Mouse (Mus musculus) limb, embryonic 10.5 days (tissue): ENCODE measurements at regions not wholly inside any gene's neighbourhood (a gene's known extent, or its start where the extent isn't known, plus 50 kb on each side); places are given as distances from the start of the nearest gene placed in this dataset.

Experiments used
- DNase-seq: peaks from one replicate; pipeline ENCODE4 v3.0.0-alpha.2; 2017; ENCODE audit warnings: low spot score
- H3K27ac ChIP-seq: fragments of 300-500 bp; sonication (generic); 2 replicates; pipeline ENCODE4 v1.5.1; 2016; ENCODE audit warnings: mild to moderate bottlenecking
- H3K27me3 ChIP-seq: fragments of 300-500 bp; sonication (generic); 2 replicates; pipeline ENCODE4 v1.6.1; 2016; ENCODE audit warnings: low read depth, mild to moderate bottlenecking; ENCODE audit not compliant: poor library complexity, severe bottlenecking
- H3K36me3 ChIP-seq: fragments of 300-500 bp; sonication (generic); 2 replicates; pipeline ENCODE4 v1.6.1; 2016; ENCODE audit warnings: mild to moderate bottlenecking, moderate library complexity
- H3K4me1 ChIP-seq: fragments of 300-500 bp; sonication (generic); 2 replicates; pipeline ENCODE4 v1.6.1; 2016
- H3K4me3 ChIP-seq: fragments of 300-500 bp; sonication (generic); 2 replicates; pipeline ENCODE4 v1.5.1; 2016; ENCODE audit warnings: mild to moderate bottlenecking, moderate library complexity
- H3K9me3 ChIP-seq: fragments of 300-500 bp; sonication (generic); replicated peaks from 2 replicates; pipeline ENCODE4 v1.6.1; 2016; ENCODE audit warnings: mild to moderate bottlenecking
- WGBS: fragments of 180-500 bp; shearing (Covaris S2); methylation state at CpG from one replicate; pipeline ENCODE4 v1.1.7; 2016; 5-methylcytosine and 5-hydroxymethylcytosine counted together

- peak; percentile 40 for DNase-seq
- 20% methylated on average over 8 of the region's 8 CpGs for WGBS
- no peaks in the 10 kb centered on the region for H3K9me3 ChIP-seq
- H3K27me3 ChIP-seq = peaks cover 19% of the 10 kb centered on the region
- peak overlapping the region; percentile 55; the same call in 1 of the 2 replicates for H3K4me3 ChIP-seq
- H3K36me3 ChIP-seq = no peaks in the 10 kb centered on the region
- no peak overlapping the region for H3K27ac ChIP-seq
- peaks cover 18% of the 10 kb centered on the region for H3K4me1 ChIP-seq
These were observed 184.0 kb upstream of the Zfp618 start for GRCm38 (mm10) chr4:62781309-62781800.

DNA sequence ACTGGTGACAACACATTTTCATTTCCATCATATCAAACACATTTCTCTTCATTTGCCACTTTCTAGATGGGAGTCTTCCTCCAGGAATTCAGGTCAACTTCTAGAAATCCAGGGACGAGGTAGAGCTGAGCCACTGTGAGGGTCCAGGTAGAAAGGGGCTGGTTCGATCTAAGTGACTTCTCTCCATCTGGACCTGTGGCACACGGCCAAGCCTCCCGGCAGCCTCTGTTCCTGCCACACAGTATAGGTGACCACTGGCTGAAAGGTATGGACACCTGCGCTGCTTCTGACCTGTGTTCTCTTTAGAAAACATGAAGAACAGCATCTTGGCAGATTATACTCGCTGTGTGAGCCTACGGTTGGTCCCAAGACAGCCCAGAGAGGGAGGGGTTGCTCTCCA lies 179.7 kb upstream of the Zfp618 start:
- DNase-seq = no peak
- WGBS = 92% methylated on average over 7 of the region's 7 CpGs
- no peaks in the 10 kb centered on the region for H3K9me3 ChIP-seq
- no peak overlapping the region for H3K4me3 ChIP-seq
- H3K27me3 ChIP-seq = peaks cover 19% of the 10 kb centered on the region
- H3K27ac ChIP-seq = no peak overlapping the region
- H3K4me1 ChIP-seq = peaks cover 15% of the 10 kb centered on the region
- no peaks in the 10 kb centered on the region for H3K36me3 ChIP-seq

DNA sequence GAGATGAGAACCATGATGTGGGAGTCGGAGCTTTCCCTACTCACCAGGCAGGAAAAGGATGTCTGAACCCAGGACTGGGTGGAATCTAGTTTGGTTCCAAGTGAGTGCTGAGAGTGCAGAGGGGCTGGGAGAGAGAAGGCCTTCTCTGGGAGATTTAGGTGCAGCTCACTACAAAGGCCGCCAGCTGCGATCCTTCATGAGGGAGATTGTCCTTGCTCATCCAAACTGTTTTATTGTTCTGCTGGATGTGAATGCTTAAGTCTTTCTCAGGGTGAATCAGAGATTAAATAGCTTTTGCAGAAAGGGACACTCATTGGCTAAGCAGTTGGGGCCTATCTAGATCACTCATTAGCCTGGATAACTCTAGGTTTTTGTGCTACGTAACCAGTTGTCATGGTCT lies 175.7 kb upstream of the Zfp618 start:
- no peak overlapping the region for H3K27ac ChIP-seq
- no peaks in the 10 kb centered on the region for H3K9me3 ChIP-seq
- no peaks in the 10 kb centered on the region for H3K36me3 ChIP-seq
- no peaks in the 10 kb centered on the region for H3K27me3 ChIP-seq
- DNase-seq = no peak
- 71% methylated on average over 4 of the region's 4 CpGs for WGBS
- no peak overlapping the region for H3K4me3 ChIP-seq
- H3K4me1 ChIP-seq = 0 out of 2 replicates have a peak, but pooled peaks cover 7% of the 10 kb centered on the region

- no peak for DNase-seq
These were observed 171.8 kb upstream of the Zfp618 start for GRCm38 (mm10) chr4:62793582-62793981.

DNA sequence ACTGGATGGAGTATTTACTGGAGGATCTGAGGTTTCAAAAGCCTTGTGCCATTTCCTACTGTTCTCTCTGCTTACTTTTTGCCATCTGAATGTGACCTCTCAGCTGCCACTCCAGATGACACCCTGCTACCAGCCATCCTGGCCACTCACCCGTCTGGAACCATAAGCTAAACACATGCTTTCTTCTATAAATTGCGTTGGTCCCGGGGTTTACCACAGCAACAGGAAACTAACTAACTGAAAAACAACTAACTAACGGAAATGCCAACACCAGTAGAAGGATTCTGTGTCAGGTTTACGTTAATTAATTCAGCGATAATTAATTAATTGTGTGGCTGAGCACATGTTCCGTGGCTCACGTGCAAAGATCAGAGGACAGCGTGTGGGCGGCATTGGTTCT lies 169.8 kb upstream of the Zfp618 start:
- WGBS = 76% methylated on average over 10 of the region's 10 CpGs
- Histone ChIP-seq H3K4me1 (peaks cover 13% of the 10 kb centered on the region), H3K4me3 (no peak overlapping the region), H3K9me3 (no peaks in the 10 kb centered on the region), H3K27me3 (no peaks in the 10 kb centered on the region), H3K36me3 (no peaks in the 10 kb centered on the region), H3K27ac (no peak overlapping the region)
- no peak for DNase-seq

More at GRCm38 (mm10) chr4:62793582-62793981, 171.8 kb upstream of the Zfp618 start:
- no peaks in the 10 kb centered on the region for H3K27me3 ChIP-seq
- 77% methylated on average over 5 of the region's 5 CpGs for WGBS
- no peak overlapping the region for H3K4me3 ChIP-seq
- no peak overlapping the region for H3K27ac ChIP-seq
- H3K36me3 ChIP-seq = no peaks in the 10 kb centered on the region
- H3K4me1 ChIP-seq = peaks cover 9% of the 10 kb centered on the region
- no peaks in the 10 kb centered on the region for H3K9me3 ChIP-seq

DNA sequence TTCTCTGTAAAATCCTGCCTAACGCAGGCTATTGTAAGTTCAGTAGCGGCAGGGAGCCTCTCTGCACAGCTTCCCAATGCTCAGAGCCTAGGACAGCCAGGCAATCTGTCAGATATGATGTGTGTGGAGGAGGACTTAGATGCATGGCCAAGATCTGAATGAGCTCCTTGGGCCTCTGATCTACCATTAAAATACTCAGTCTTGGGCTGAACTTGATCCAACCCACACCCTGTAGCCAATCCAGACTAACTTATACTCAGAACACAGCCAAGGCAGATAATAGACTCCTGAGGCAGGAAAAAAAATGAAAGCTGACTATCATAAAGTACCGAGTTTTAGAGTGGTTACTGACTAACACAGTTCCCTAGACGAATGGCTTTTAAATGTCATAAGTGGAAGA lies 165.4 kb upstream of the Zfp618 start:
- no peak for DNase-seq
- peaks cover 11% of the 10 kb centered on the region for H3K4me1 ChIP-seq
- WGBS = 86% methylated on average over 4 of the region's 4 CpGs
- H3K9me3 ChIP-seq = no peaks in the 10 kb centered on the region
- H3K27ac ChIP-seq = no peak overlapping the region
- H3K4me3 ChIP-seq = no peak overlapping the region
- H3K36me3 ChIP-seq = no peaks in the 10 kb centered on the region
- no peaks in the 10 kb centered on the region for H3K27me3 ChIP-seq

GRCm38 (mm10) chr4:62805841-62806240 lies 159.5 kb upstream of the Zfp618 start:
- no peak for DNase-seq
- H3K4me1 ChIP-seq = peaks cover 5% of the 10 kb centered on the region; the same call in 1 of the 2 replicates
- 9% methylated on average over 6 of the region's 6 CpGs for WGBS

GRCm38 (mm10) chr4:62806786-62807185 lies 158.6 kb upstream of the Zfp618 start:
- H3K4me3 ChIP-seq = no peak overlapping the region
- H3K9me3 ChIP-seq = no peaks in the 10 kb centered on the region
- no peak for DNase-seq
- 78% methylated on average over 2 of the region's 2 CpGs for WGBS
- no peaks in the 10 kb centered on the region for H3K27me3 ChIP-seq
- peaks cover 5% of the 10 kb centered on the region; the same call in 1 of the 2 replicates for H3K4me1 ChIP-seq
- no peaks in the 10 kb centered on the region for H3K36me3 ChIP-seq
- no peak overlapping the region for H3K27ac ChIP-seq

More at GRCm38 (mm10) chr4:62805841-62806240, 159.5 kb upstream of the Zfp618 start:
- Histone ChIP-seq H3K4me3 (no peak overlapping the region), H3K9me3 (no peaks in the 10 kb centered on the region), H3K27ac (no peak overlapping the region), H3K27me3 (no peaks in the 10 kb centered on the region), H3K36me3 (no peaks in the 10 kb centered on the region)

DNA sequence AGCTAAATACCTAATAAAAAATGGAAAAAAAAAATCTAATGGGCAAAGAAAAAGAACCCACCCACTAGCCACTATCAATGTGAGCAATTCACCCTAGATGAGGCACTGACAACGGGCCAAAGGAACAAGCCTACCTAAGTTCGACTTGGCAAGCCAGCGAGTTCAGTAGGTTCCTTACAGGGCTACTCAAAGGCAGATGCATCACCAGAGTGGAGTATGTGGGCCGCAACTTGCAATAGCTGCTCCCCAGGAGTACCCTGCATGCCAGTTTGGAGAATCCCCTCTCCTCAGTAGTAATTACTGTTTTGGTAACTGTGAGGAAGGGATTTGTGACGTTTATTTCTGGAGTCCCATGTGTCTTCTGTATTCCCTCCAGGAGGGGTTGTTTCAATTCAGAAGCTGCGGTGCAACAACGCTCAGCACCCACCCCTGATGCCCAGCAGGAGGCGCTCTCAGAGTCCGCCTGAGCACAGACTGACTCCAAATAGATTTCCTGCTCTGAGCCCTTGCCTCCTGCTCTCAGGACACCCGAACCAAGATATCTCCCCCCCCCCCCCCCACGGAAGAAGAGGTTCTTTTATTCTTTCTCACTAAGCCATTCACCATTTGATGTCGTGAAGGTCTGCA lies 157.3 kb upstream of the Zfp618 start:
- Histone ChIP-seq H3K9me3 (no peaks in the 10 kb centered on the region), H3K27ac (no peak overlapping the region), H3K4me1 (peaks cover 5% of the 10 kb centered on the region; the same call in 1 of the 2 replicates), H3K27me3 (no peaks in the 10 kb centered on the region), H3K4me3 (no peak overlapping the region), H3K36me3 (no peaks in the 10 kb centered on the region)
- WGBS = 67% methylated on average over 12 of the region's 12 CpGs
- peak; percentile 26 for DNase-seq

DNA sequence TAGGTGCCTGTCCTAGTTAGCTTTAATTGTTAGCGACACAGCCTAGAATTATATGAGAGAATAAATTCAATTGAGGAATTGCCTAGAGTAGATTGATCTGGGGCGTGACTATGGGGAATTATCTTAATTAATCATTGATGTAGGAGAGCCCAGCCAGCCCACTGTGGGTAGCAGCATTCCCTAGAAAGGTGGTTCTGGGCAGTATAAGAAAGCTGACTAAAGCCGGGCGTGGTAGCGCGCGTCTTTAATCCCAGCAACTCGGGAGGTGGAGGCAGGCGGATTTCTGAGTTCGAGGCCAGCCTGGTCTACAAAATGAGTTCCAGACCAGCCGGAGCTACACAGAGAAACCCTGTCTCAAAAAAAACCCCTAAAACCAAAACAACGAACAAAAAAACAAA lies 156.8 kb upstream of the Zfp618 start:
- H3K4me3 ChIP-seq = no peak overlapping the region
- peak; percentile 10 for DNase-seq
- no peaks in the 10 kb centered on the region for H3K36me3 ChIP-seq
- no peaks in the 10 kb centered on the region for H3K27me3 ChIP-seq
- H3K4me1 ChIP-seq = peaks cover 5% of the 10 kb centered on the region; the same call in 1 of the 2 replicates
- H3K9me3 ChIP-seq = no peaks in the 10 kb centered on the region
- no peak overlapping the region for H3K27ac ChIP-seq
- 95% methylated on average over 12 of the region's 12 CpGs for WGBS

DNA sequence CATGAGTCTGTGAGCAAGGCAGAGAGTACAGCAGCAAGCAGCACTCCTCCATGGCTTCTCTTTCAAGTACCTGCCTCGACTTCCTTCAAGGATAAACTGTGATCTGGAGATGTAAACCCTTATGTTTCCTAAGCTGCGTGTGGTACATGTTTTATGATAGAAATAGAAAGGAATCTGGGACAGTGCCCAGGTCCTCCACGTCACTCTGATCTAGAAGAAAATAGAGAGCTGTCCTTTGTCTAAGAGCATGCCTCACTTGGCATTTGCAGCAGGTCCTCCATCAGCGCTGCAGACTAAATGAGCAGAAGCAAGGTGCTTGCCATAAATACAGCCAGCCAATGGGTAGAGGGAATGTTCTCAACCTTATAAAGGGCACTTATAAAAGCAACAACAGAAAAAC lies 156.3 kb upstream of the Zfp618 start:
- Histone ChIP-seq H3K4me1 (peaks cover 5% of the 10 kb centered on the region; the same call in 1 of the 2 replicates), H3K27me3 (no peaks in the 10 kb centered on the region), H3K27ac (no peak overlapping the region), H3K9me3 (no peaks in the 10 kb centered on the region), H3K36me3 (no peaks in the 10 kb centered on the region), H3K4me3 (no peak overlapping the region)
- WGBS = 88% methylated on average over 4 of the region's 4 CpGs
- DNase-seq = no peak

DNA sequence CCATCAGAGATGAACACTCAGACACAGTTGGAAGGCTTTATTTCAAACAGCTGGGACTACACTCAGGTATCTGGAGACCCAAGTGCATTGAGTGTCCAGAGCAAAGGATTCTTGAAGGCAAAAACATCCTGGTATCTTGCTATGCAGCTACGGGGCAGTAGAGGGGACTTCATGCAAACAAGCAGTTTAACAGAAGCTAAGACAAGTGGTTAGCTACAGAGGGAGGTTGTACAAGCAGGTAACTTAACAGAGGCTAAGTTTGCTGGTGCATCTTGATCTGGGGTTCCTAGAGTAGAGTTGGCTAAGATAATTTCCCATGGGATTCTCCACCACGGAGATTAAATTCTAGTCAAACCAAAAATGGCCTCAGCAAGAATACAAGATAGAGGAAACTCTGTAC lies 145.5 kb upstream of the Zfp618 start:
- H3K4me1 ChIP-seq = peaks cover 7% of the 10 kb centered on the region; the same call in 1 of the 2 replicates
- H3K4me3 ChIP-seq = no peak overlapping the region
- no peak for DNase-seq
- no peaks in the 10 kb centered on the region for H3K36me3 ChIP-seq
- no peaks in the 10 kb centered on the region for H3K27me3 ChIP-seq
- no peak overlapping the region for H3K27ac ChIP-seq
- no peaks in the 10 kb centered on the region for H3K9me3 ChIP-seq
- 89% methylated on average over 2 of the region's 2 CpGs for WGBS

GRCm38 (mm10) chr4:62821288-62821687 lies 144.1 kb upstream of the Zfp618 start:
- no peak overlapping the region for H3K4me3 ChIP-seq
- 60% methylated on average over 2 of the region's 2 CpGs for WGBS

More at GRCm38 (mm10) chr4:62821288-62821687, 144.1 kb upstream of the Zfp618 start:
- no peaks in the 10 kb centered on the region for H3K36me3 ChIP-seq
- H3K9me3 ChIP-seq = no peaks in the 10 kb centered on the region
- DNase-seq = no peak
- no peak overlapping the region for H3K27ac ChIP-seq
- no peaks in the 10 kb centered on the region for H3K27me3 ChIP-seq
- H3K4me1 ChIP-seq = peaks cover 7% of the 10 kb centered on the region; the same call in 1 of the 2 replicates
